Mouse (Mus musculus) cerebellum, adult 2 months (tissue): Measurements from ENCODE around the gene Plcb1.

ENCODE experiments used
- CTCF ChIP-seq: fragments of 200-500 bp; IDR thresholded peaks from 2 replicates; pipeline ENCODE4 v1.5.1; 2011; ENCODE audit warnings: low read depth, mild to moderate bottlenecking, control low read depth, low read length, moderate library complexity, borderline replicate concordance; ENCODE audit not compliant: insufficient read depth
- POLR2A ChIP-seq: fragments of 200-500 bp; IDR thresholded peaks from 2 replicates; pipeline ENCODE4 v1.6.1; 2011; ENCODE audit warnings: low read length, control low read depth, borderline replicate concordance; ENCODE audit not compliant: insufficient read depth

DNA sequence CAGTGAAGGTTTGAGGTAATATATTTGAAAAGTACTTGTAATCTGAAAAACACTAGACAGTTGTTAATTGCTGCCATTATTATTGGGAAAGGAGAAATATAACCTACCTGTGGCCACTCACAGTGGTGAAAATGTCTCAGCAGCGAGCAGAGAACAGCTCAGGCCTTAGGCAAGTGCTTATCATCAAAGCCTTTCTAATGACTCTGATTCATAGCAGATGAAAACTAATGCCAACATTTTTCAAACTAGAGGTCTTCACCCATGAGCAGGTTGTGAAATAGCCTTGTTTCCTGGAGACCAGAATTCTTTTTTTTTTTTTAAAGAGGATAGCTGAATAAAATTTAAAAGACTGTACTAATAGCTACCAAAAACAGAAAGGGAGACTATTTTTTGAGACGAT, 105.3 kb downstream of the Plcb1 start:
- no peak for TF ChIP-seq POLR2A
- no peak for TF ChIP-seq CTCF
